Mouse (Mus musculus) embryonic facial prominence, embryonic 14.5 days (tissue): ENCODE data around the gene Syn3. TPM values are rescaled to one million over a fixed set of nuclear protein-coding genes. Genes with fewer than 3 reads are reported as not detected.
"Not testable (repeated sequence)": the region's sequence is repeated elsewhere in the genome, so short reads cannot be mapped to it uniquely, and the experiment has no call there.

Experiments used
- ATAC-seq: fragments of 200-750 bp; cut with Nextera tagmentation; 2 replicates; pipeline ENCODE4 v1.8.0; 2017; ENCODE audit warnings: low read depth, moderate number of reproducible peaks, moderate TSS enrichment
- DNase-seq: peaks from one replicate; pipeline ENCODE4 v3.0.0-alpha.2; 2015; ENCODE audit warnings: low spot score
- H3K27ac ChIP-seq: fragments of 300-500 bp; sonication (generic); replicated peaks from 2 replicates; pipeline ENCODE4 v1.5.1; 2014; ENCODE audit warnings: low read depth, mild to moderate bottlenecking, low read length, moderate library complexity
- H3K27me3 ChIP-seq: fragments of 300-500 bp; sonication (generic); replicated peaks from 2 replicates; pipeline ENCODE4 v1.6.1; 2014; ENCODE audit warnings: low read length; ENCODE audit not compliant: control insufficient read depth, insufficient read depth
- H3K36me3 ChIP-seq: fragments of 300-500 bp; sonication (generic); 2 replicates; pipeline ENCODE4 v1.6.1; 2014; ENCODE audit warnings: low read length, mixed read lengths; ENCODE audit not compliant: control insufficient read depth, insufficient read depth
- H3K4me1 ChIP-seq: fragments of 300-500 bp; sonication (generic); 2 replicates; pipeline ENCODE4 v1.6.1; 2014; ENCODE audit warnings: antibody characterized with exemption, low read length; ENCODE audit not compliant: control insufficient read depth, insufficient read depth
- H3K4me2 ChIP-seq: fragments of 300-500 bp; sonication (generic); 2 replicates; pipeline ENCODE4 v1.6.1; 2014; ENCODE audit warnings: low read depth, mild to moderate bottlenecking, low read length, moderate library complexity, mixed read lengths
- H3K4me3 ChIP-seq: fragments of 300-500 bp; sonication (generic); 2 replicates; pipeline ENCODE4 v1.5.1; 2014; ENCODE audit warnings: low read depth, mild to moderate bottlenecking, low read length
- H3K9ac ChIP-seq: fragments of 300-500 bp; sonication (generic); 2 replicates; pipeline ENCODE4 v1.6.1; 2014; ENCODE audit warnings: low read depth, mild to moderate bottlenecking, low read length, moderate library complexity, mixed read lengths
- H3K9me3 ChIP-seq: fragments of 300-500 bp; sonication (generic); 2 replicates; pipeline ENCODE4 v1.6.1; 2016; ENCODE audit warnings: low read length; ENCODE audit not compliant: control insufficient read depth
- WGBS: fragments of 180-500 bp; shearing (Covaris S2); extraction: QIAGEN DNeasy Blood & Tissue Kit; methylation state at CpG from one replicate; pipeline ENCODE4 v1.1.7; 2014; 5-methylcytosine and 5-hydroxymethylcytosine counted together
- polyA plus RNA-seq: library from polyadenylated mRNA; unstranded; fragments of >200 nt; fragmentation: Nextera tagmentation; extraction: Ambion mirVana; gene quantifications from 2 replicates; pipeline ENCODE4 v1.2.1, GENCODE M21; 2014

The Syn3 gene
- polyA plus RNA-seq, 1 experiment from 2014 or later = 2.4 TPM

- WGBS = 91% methylated on average over 8 of the region's 8 CpGs
- Histone ChIP-seq H3K4me1 (no peaks in the 10 kb centered on the region), H3K4me3 (no peak overlapping the region), H3K4me2 (no peak overlapping the region), H3K27ac (no peak overlapping the region), H3K27me3 (no peaks in the 10 kb centered on the region), H3K9me3 (no peaks in the 10 kb centered on the region), H3K9ac (no peak overlapping the region), H3K36me3 (peaks cover 52% of the 10 kb centered on the region; the same call in 1 of the 2 replicates)
- no peak for ATAC-seq
- DNase-seq = no peak
Observed at GRCm38 (mm10) chr10:86044066-86044465, 454.6 kb downstream of the Syn3 start.

- no peaks in the 10 kb centered on the region for H3K27me3 ChIP-seq
- H3K27ac ChIP-seq = no peak overlapping the region
- H3K4me1 ChIP-seq = no peaks in the 10 kb centered on the region
- no peak overlapping the region for H3K4me3 ChIP-seq
- 81% methylated on average over 4 of the region's 4 CpGs for WGBS
- no peak overlapping the region for H3K9ac ChIP-seq
- H3K4me2 ChIP-seq = no peak overlapping the region
- no peaks in the 10 kb centered on the region for H3K9me3 ChIP-seq
- ATAC-seq (no peak), DNase-seq (no peak)
- peaks cover 56% of the 10 kb centered on the region; the same call in 1 of the 2 replicates for H3K36me3 ChIP-seq
Observed at GRCm38 (mm10) chr10:86043651-86044050, 455.0 kb downstream of the Syn3 start.

DNA sequence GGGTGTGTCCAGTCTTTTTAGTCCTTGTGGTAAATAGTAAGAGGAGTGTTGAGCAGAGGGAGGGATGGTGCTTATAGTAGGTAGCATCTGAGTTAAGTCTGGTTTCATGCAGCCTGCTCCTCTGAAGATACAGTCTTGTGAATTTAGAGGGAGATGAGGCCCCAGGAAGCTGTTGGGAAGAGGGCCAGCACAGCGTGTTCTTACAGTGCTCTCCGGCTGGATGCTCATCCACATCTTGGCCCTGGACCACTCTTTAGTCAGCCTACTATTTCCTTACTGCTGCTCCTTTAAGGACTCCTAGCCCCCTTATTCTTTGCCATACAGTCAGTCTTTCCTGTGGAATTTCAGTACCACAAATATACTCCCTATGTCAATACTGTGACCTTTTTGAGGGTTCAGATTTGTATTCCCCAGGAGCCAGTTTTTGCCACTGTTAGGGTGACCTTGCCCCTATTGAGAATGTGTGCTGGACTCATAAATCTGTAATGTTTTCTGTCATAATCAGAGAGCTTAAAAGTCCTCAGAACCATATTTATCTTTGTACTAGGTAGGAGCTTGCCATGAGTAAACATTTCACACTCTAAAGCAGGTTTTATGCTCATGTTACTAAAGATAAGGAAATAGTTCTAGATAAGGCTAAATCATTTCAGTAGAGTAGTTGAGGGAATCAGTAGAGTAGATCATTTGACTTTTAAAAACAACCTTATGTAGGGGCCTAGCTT, 464.5 kb downstream of the Syn3 start:
- Histone ChIP-seq H3K27me3 (no peaks in the 10 kb centered on the region), H3K4me3 (no peak overlapping the region), H3K27ac (no peak overlapping the region), H3K4me1 (no peaks in the 10 kb centered on the region), H3K9ac (no peak overlapping the region), H3K4me2 (no peak overlapping the region), H3K36me3 (peaks cover 27% of the 10 kb centered on the region), H3K9me3 (no peaks in the 10 kb centered on the region)
- no peak for DNase-seq
- ATAC-seq = no peak
- WGBS = 67% methylated on average over 2 of the region's 2 CpGs

GRCm38 (mm10) chr10:86032517-86032916, 466.2 kb downstream of the Syn3 start:
- H3K27me3 ChIP-seq = no peaks in the 10 kb centered on the region
- peak; percentile 41 for DNase-seq
- H3K4me3 ChIP-seq = no peak overlapping the region
- no peaks in the 10 kb centered on the region for H3K9me3 ChIP-seq
- H3K36me3 ChIP-seq = peaks cover 22% of the 10 kb centered on the region
- H3K4me1 ChIP-seq = no peaks in the 10 kb centered on the region
- H3K27ac ChIP-seq = no peak overlapping the region; the same call in 1 of the 2 replicates
- 45% methylated on average over 3 of the region's 3 CpGs for whole genome bisulfite sequencing
- H3K4me2 ChIP-seq = no peak overlapping the region
- no peak overlapping the region for H3K9ac ChIP-seq
- ATAC-seq = peak; percentile 57; the same call in 1 of the 2 replicates

GRCm38 (mm10) chr10:86030743-86031142, 468.0 kb downstream of the Syn3 start:
- Histone ChIP-seq H3K36me3 (peaks cover 16% of the 10 kb centered on the region), H3K27me3 (no peaks in the 10 kb centered on the region), H3K4me1 (no peaks in the 10 kb centered on the region), H3K4me3 (no peak overlapping the region), H3K27ac (no peak overlapping the region), H3K9ac (no peak overlapping the region), H3K9me3 (no peaks in the 10 kb centered on the region), H3K4me2 (no peak overlapping the region)
- ATAC-seq = no peak
- WGBS = 81% methylated on average over 7 of the region's 7 CpGs
- DNase-seq = no peak

- DNase-seq, H3K4me1 ChIP-seq, H3K9ac ChIP-seq, H3K9me3 ChIP-seq, H3K4me3 ChIP-seq, H3K4me2 ChIP-seq, ATAC-seq, H3K27me3 ChIP-seq, H3K27ac ChIP-seq: not testable (repeated sequence)
- peaks cover 18% of the 10 kb centered on the region for H3K36me3 ChIP-seq
- WGBS = 59% methylated on average over 1 of the region's 1 CpGs
Observed at GRCm38 (mm10) chr10:86026807-86027206, 471.9 kb downstream of the Syn3 start.

GRCm38 (mm10) chr10:86026354-86026753, 472.3 kb downstream of the Syn3 start:
- 95% methylated on average over 3 of the region's 3 CpGs for WGBS
- Histone ChIP-seq H3K4me3 (no peak overlapping the region), H3K9ac (no peak overlapping the region), H3K36me3 (peaks cover 18% of the 10 kb centered on the region), H3K4me2 (no peak overlapping the region), H3K27me3 (no peaks in the 10 kb centered on the region), H3K9me3 (no peaks in the 10 kb centered on the region), H3K4me1 (peaks cover 3% of the 10 kb centered on the region; the same call in 1 of the 2 replicates), H3K27ac (no peak overlapping the region)
- DNase-seq (no peak), ATAC-seq (no peak)

GRCm38 (mm10) chr10:86025906-86026305, 472.8 kb downstream of the Syn3 start:
- no peak overlapping the region for H3K9ac ChIP-seq
- 83% methylated on average over 2 of the region's 2 CpGs for whole genome bisulfite sequencing
- peaks cover 3% of the 10 kb centered on the region; the same call in 1 of the 2 replicates for H3K4me1 ChIP-seq
- H3K9me3 ChIP-seq = no peaks in the 10 kb centered on the region
- H3K27ac ChIP-seq = no peak overlapping the region
- no peaks in the 10 kb centered on the region for H3K27me3 ChIP-seq
- no peak overlapping the region for H3K4me3 ChIP-seq
- no peak for DNase-seq
- H3K36me3 ChIP-seq = peaks cover 16% of the 10 kb centered on the region
- ATAC-seq = no peak
- H3K4me2 ChIP-seq = no peak overlapping the region

DNA sequence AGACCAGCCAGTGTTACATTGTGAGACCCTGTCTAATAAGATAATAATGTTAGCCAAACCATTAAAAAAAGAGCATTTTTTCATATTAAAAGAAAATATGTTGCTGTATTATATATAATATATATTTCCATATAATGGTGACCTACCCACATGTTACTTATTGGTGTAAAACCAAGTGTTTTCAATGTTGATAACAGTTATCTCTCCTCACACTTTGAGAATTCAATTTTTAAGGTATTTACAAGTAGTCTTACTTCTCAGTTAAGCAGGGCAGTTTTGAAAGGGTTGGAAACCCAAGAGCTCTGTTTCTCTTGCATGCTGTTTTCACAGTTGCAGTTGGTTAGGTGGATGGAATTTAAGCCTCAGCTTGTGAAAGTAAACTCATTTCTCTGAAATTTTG, 475.5 kb downstream of the Syn3 start:
- DNase-seq = no peak
- ATAC-seq = no peak
- H3K9ac ChIP-seq = 0 out of 2 replicates have a peak overlapping the region, but pooled peaks have one; percentile 1
- H3K4me3 ChIP-seq = no peak overlapping the region; the same call in 1 of the 2 replicates
- peak overlapping the region; percentile 79 for H3K4me2 ChIP-seq
- H3K9me3 ChIP-seq = no peaks in the 10 kb centered on the region
- H3K27me3 ChIP-seq = no peaks in the 10 kb centered on the region
- 0 out of 2 replicates have a peak, but pooled peaks cover 9% of the 10 kb centered on the region for H3K36me3 ChIP-seq
- H3K27ac ChIP-seq = no peak overlapping the region
- peaks cover 3% of the 10 kb centered on the region; the same call in 1 of the 2 replicates for H3K4me1 ChIP-seq
